Mouse (Mus musculus): ENCODE measurements at regions not wholly inside any gene's neighbourhood (a gene's known extent, or its start where the extent isn't known, plus 50 kb on each side); places are given as distances from the start of the nearest gene placed in this dataset.

GRCm38 (mm10) chr2:95494026-95494697, 823.8 kb upstream of the Lrrc4c start:
- no peak for TF ChIP-seq CTCF (IDR thresholded peaks at IDR 0.05; ENCODE audit: low read depth)
- Histone ChIP-seq H3K27ac (ENCODE audit: low read depth, low read length) (no peak overlapping the region), H3K9ac (ENCODE audit: low read depth, low read length) (no peak overlapping the region), H3K9me3 (ENCODE audit: control insufficient read depth) (no peaks in the 10 kb centered on the region), H3K27me3 (replicated peaks; ENCODE audit: control insufficient read depth, insufficient read depth, low read length) (no peaks in the 10 kb centered on the region), H3K4me2 (replicated peaks; ENCODE audit: low read depth) (no peak overlapping the region), H3K4me1 (replicated peaks; ENCODE audit: control insufficient read depth, insufficient read depth, low read length) (no peaks in the 10 kb centered on the region), H3K36me3 (ENCODE audit: control insufficient read depth, insufficient read depth) (no peaks in the 10 kb centered on the region), H3K4me3 (ENCODE audit: low read depth, low read length) (no peak overlapping the region)
- ATAC-seq = no peak
- WGBS = 19% methylated on average over 2 of the region's 2 CpGs

- H3K4me3 ChIP-seq (ENCODE audit: low read depth, low read length) = no peak overlapping the region
- H3K27me3 ChIP-seq (replicated peaks; ENCODE audit: control insufficient read depth, insufficient read depth, low read length) = no peaks in the 10 kb centered on the region
- no peak overlapping the region for H3K9ac ChIP-seq (ENCODE audit: low read depth, low read length)
- no peaks in the 10 kb centered on the region for H3K36me3 ChIP-seq (ENCODE audit: control insufficient read depth, insufficient read depth)
- H3K4me2 ChIP-seq (replicated peaks; ENCODE audit: low read depth) = no peak overlapping the region
- peak; percentile 46 for TF ChIP-seq CTCF (IDR thresholded peaks at IDR 0.05; ENCODE audit: low read depth)
- H3K4me1 ChIP-seq (replicated peaks; ENCODE audit: control insufficient read depth, insufficient read depth, low read length) = no peaks in the 10 kb centered on the region
- ATAC-seq = no peak
- 35% methylated on average over 4 of the region's 4 CpGs for WGBS
- no peak overlapping the region for H3K27ac ChIP-seq (ENCODE audit: low read depth, low read length)
- no peaks in the 10 kb centered on the region for H3K9me3 ChIP-seq (ENCODE audit: control insufficient read depth)
Measured at GRCm38 (mm10) chr2:95494698-95495088, 823.3 kb upstream of the Lrrc4c start.

- H3K36me3 ChIP-seq (ENCODE audit: control insufficient read depth, insufficient read depth) = no peaks in the 10 kb centered on the region
Measured at GRCm38 (mm10) chr2:95511286-95511685, 806.7 kb upstream of the Lrrc4c start.

GRCm38 (mm10) chr2:95521624-95522023, 796.3 kb upstream of the Lrrc4c start:
- Histone ChIP-seq H3K4me2 (replicated peaks; ENCODE audit: low read depth) (no peak overlapping the region), H3K9ac (ENCODE audit: low read depth, low read length) (no peak overlapping the region), H3K4me1 (replicated peaks; ENCODE audit: control insufficient read depth, insufficient read depth, low read length) (no peaks in the 10 kb centered on the region), H3K36me3 (ENCODE audit: control insufficient read depth, insufficient read depth) (no peaks in the 10 kb centered on the region), H3K27ac (ENCODE audit: low read depth, low read length) (no peak overlapping the region), H3K27me3 (replicated peaks; ENCODE audit: control insufficient read depth, insufficient read depth, low read length) (no peaks in the 10 kb centered on the region), H3K4me3 (ENCODE audit: low read depth, low read length) (no peak overlapping the region), H3K9me3 (ENCODE audit: control insufficient read depth) (no peaks in the 10 kb centered on the region)
- no peak for TF ChIP-seq CTCF (IDR thresholded peaks at IDR 0.05; ENCODE audit: low read depth)
- ATAC-seq = no peak

More at GRCm38 (mm10) chr2:95511286-95511685, 806.7 kb upstream of the Lrrc4c start:
- no peak for ATAC-seq
- no peaks in the 10 kb centered on the region for H3K9me3 ChIP-seq (ENCODE audit: control insufficient read depth)
- H3K4me3 ChIP-seq (ENCODE audit: low read depth, low read length) = no peak overlapping the region
- H3K9ac ChIP-seq (ENCODE audit: low read depth, low read length) = no peak overlapping the region
- TF ChIP-seq CTCF (IDR thresholded peaks at IDR 0.05; ENCODE audit: low read depth) = no peak
- no peaks in the 10 kb centered on the region for H3K4me1 ChIP-seq (replicated peaks; ENCODE audit: control insufficient read depth, insufficient read depth, low read length)
- H3K27ac ChIP-seq (ENCODE audit: low read depth, low read length) = no peak overlapping the region
- no peaks in the 10 kb centered on the region for H3K27me3 ChIP-seq (replicated peaks; ENCODE audit: control insufficient read depth, insufficient read depth, low read length)
- no peak overlapping the region for H3K4me2 ChIP-seq (replicated peaks; ENCODE audit: low read depth)

- no peak overlapping the region for H3K27ac ChIP-seq (ENCODE audit: low read depth, low read length)
- TF ChIP-seq CTCF (IDR thresholded peaks at IDR 0.05; ENCODE audit: low read depth) = no peak
- H3K9me3 ChIP-seq (ENCODE audit: control insufficient read depth) = no peaks in the 10 kb centered on the region
- no peak overlapping the region for H3K9ac ChIP-seq (ENCODE audit: low read depth, low read length)
- H3K4me2 ChIP-seq (replicated peaks; ENCODE audit: low read depth) = no peak overlapping the region
- H3K4me1 ChIP-seq (replicated peaks; ENCODE audit: control insufficient read depth, insufficient read depth, low read length) = no peaks in the 10 kb centered on the region
- WGBS = 61% methylated on average over 4 of the region's 4 CpGs
- ATAC-seq = no peak
- no peaks in the 10 kb centered on the region for H3K27me3 ChIP-seq (replicated peaks; ENCODE audit: control insufficient read depth, insufficient read depth, low read length)
- H3K36me3 ChIP-seq (ENCODE audit: control insufficient read depth, insufficient read depth) = no peaks in the 10 kb centered on the region
- H3K4me3 ChIP-seq (ENCODE audit: low read depth, low read length) = no peak overlapping the region
Measured at GRCm38 (mm10) chr2:95524590-95525266, 793.2 kb upstream of the Lrrc4c start.

- WGBS = 83% methylated on average over 2 of the region's 2 CpGs
Measured at GRCm38 (mm10) chr2:95564089-95564488, 753.9 kb upstream of the Lrrc4c start.

More at GRCm38 (mm10) chr2:95564089-95564488, 753.9 kb upstream of the Lrrc4c start:
- Histone ChIP-seq H3K4me2 (replicated peaks; ENCODE audit: low read depth) (no peak overlapping the region), H3K36me3 (ENCODE audit: control insufficient read depth, insufficient read depth) (no peaks in the 10 kb centered on the region), H3K9me3 (ENCODE audit: control insufficient read depth) (no peaks in the 10 kb centered on the region), H3K27me3 (replicated peaks; ENCODE audit: control insufficient read depth, insufficient read depth, low read length) (no peaks in the 10 kb centered on the region), H3K27ac (ENCODE audit: low read depth, low read length) (no peak overlapping the region), H3K9ac (ENCODE audit: low read depth, low read length) (no peak overlapping the region), H3K4me3 (ENCODE audit: low read depth, low read length) (no peak overlapping the region), H3K4me1 (replicated peaks; ENCODE audit: control insufficient read depth, insufficient read depth, low read length) (no peaks in the 10 kb centered on the region)
- no peak for TF ChIP-seq CTCF (IDR thresholded peaks at IDR 0.05; ENCODE audit: low read depth)
- ATAC-seq = no peak

All from intestine, postnatal 0 days (tissue).